Mouse (Mus musculus) forebrain, postnatal 0 days (tissue): ENCODE results near the gene Chd1. TPM values are rescaled to one million over a fixed set of nuclear protein-coding genes. Genes with fewer than 3 reads are reported as not detected.

Source experiments
- ATAC-seq: fragments of 200-750 bp; cut with Nextera tagmentation; 2 replicates; pipeline ENCODE4 v1.8.0; 2017; ENCODE audit warnings: mild to moderate bottlenecking, moderate library complexity
- DNase-seq: peaks from one replicate; pipeline ENCODE4 v3.0.0-alpha.2; 2015
- H3K27ac ChIP-seq: fragments of 300-500 bp; sonication (generic); 2 replicates; pipeline ENCODE4 v1.5.1; 2014; ENCODE audit warnings: low read depth, mild to moderate bottlenecking, antibody characterized with exemption, low read length, moderate library complexity, mixed read lengths
- H3K27me3 ChIP-seq: fragments of 300-500 bp; sonication (generic); 2 replicates; pipeline ENCODE4 v1.6.1; 2014; ENCODE audit warnings: mild to moderate bottlenecking, low read length, mixed read lengths; ENCODE audit not compliant: insufficient read depth
- H3K36me3 ChIP-seq: fragments of 300-500 bp; sonication (generic); 2 replicates; pipeline ENCODE4 v1.6.1; 2014; ENCODE audit warnings: mild to moderate bottlenecking, moderate library complexity; ENCODE audit not compliant: insufficient read depth
- H3K4me1 ChIP-seq: fragments of 300-500 bp; sonication (generic); 2 replicates; pipeline ENCODE4 v1.6.1; 2014; ENCODE audit warnings: antibody characterized with exemption; ENCODE audit not compliant: insufficient read depth
- H3K4me2 ChIP-seq: fragments of 300-500 bp; sonication (generic); 2 replicates; pipeline ENCODE4 v1.6.1; 2014; ENCODE audit warnings: low read depth, mild to moderate bottlenecking, moderate library complexity
- H3K4me3 ChIP-seq: fragments of 300-500 bp; sonication (generic); 2 replicates; pipeline ENCODE4 v1.5.1; 2014; ENCODE audit warnings: low read depth, low read length, mixed read lengths
- H3K9ac ChIP-seq: fragments of 300-500 bp; sonication (generic); 2 replicates; pipeline ENCODE4 v1.6.1; 2014; ENCODE audit warnings: mild to moderate bottlenecking
- H3K9me3 ChIP-seq: fragments of 300-500 bp; sonication (generic); 2 replicates; pipeline ENCODE4 v1.6.1; 2016; ENCODE audit warnings: low read length
- CTCF ChIP-seq: sonication (generic); IDR thresholded peaks from 2 replicates; pipeline ENCODE4 v1.5.1; 2016; ENCODE audit warnings: antibody characterized with exemption, control low read depth, low read depth
- WGBS: fragments of 180-500 bp; shearing (Covaris S2); extraction: QIAGEN DNeasy Blood & Tissue Kit; methylation state at CpG from one replicate; pipeline ENCODE4 v1.1.7; 2014; 5-methylcytosine and 5-hydroxymethylcytosine counted together
- polyA plus RNA-seq: library from polyadenylated mRNA; unstranded; fragments of >200 nt; fragmentation: Nextera tagmentation; extraction: Ambion mirVana; gene quantifications from 2 replicates; pipeline ENCODE4 v1.2.1, GENCODE M21; 2015
- total RNA-seq: library from RNA; depleted of rRNA; stranded (reverse); fragments of >200 nt; gene quantifications from 2 replicates; pipeline ENCODE4 v1.2.3, GENCODE M21; 2014

Gene Chd1
- total and polyA plus RNA-seq, 2 experiments from 2014 or later, result 14.2 to 20.5 TPM

DNA sequence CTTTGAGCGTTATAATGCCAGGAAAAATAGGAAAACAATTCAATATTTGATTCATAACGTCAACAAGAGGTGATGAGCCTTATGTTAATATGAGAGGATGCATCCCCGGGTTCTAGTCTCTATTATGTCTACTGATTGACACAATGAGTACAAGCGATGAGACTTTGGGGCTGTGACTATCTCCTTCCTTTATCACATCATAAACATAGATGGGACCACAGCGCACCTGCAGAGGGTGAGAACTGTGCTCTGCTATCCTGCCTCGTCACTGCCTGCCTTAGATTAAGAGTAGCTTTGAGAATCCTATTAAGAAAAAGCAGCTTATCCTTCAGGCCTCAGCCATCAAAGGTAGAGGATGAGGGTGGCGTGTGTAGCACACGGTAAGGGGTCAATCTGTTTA, 85.9 kb downstream of the Chd1 start:
- ATAC-seq, result no peak
- Histone ChIP-seq H3K27ac (no peak overlapping the region), H3K36me3 (no peaks in the 10 kb centered on the region), H3K27me3 (no peaks in the 10 kb centered on the region), H3K4me1 (no peaks in the 10 kb centered on the region), H3K9ac (no peak overlapping the region), H3K9me3 (no peaks in the 10 kb centered on the region), H3K4me3 (no peak overlapping the region), H3K4me2 (no peak overlapping the region)
- 87% methylated on average over 8 of the region's 8 CpGs for WGBS
- no peak for DNase-seq
- no peak for TF ChIP-seq CTCF

GRCm38 (mm10) chr17:15799195-15799793, 94.5 kb downstream of the Chd1 start:
- Histone ChIP-seq H3K9me3 (no peaks in the 10 kb centered on the region), H3K36me3 (peaks cover 11% of the 10 kb centered on the region; the same call in 1 of the 2 replicates), H3K27me3 (no peaks in the 10 kb centered on the region), H3K9ac (no peak overlapping the region), H3K27ac (no peak overlapping the region), H3K4me2 (no peak overlapping the region), H3K4me3 (no peak overlapping the region), H3K4me1 (no peaks in the 10 kb centered on the region)
- no peak for ATAC-seq
- no peak for TF ChIP-seq CTCF
- 74% methylated on average over 3 of the region's 3 CpGs for WGBS
- DNase-seq, result no peak

DNA sequence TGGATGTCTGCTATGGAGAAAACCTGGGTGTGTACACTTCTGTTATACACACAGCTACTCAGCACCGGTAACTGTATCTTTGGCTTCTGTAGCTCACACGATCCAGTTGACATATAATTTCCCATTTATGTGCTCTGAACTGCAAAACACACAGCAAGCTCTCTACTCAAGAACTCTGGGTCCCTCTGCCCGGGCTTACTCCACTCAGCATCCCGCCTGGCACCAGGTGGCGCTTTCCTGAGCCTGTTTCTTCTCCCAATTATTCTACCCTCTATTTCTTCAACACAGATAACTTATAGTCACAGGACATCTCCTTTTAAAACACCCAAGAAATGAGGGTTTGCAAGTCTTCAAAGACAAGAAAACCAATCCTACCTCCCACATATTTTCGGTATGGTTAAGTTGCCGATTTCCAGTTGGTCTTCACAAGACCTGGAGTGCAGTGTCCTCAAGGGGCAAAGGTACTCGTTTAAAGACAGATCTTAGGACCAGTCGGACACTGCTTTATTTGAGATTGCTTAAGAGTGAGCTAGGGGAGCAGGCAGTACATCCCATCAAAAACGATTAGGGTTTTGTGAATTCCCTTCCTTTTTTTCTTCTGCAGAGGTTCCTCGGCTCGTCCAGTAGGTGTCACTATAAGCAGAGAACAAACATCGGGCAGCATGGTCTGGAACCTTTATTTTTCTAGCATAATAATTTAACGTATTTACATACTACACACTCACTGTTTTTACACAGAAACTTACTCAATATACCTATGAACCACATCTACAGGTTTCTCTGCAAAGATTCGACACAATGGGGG, 99.4 kb downstream of the Chd1 start:
- H3K27me3 ChIP-seq, result no peaks in the 10 kb centered on the region
- 49% methylated on average over 15 of the region's 15 CpGs for WGBS
- ATAC-seq (peak; percentile 73), DNase-seq (peak; percentile 64)
- H3K4me2 ChIP-seq, result no peak overlapping the region
- H3K4me3 ChIP-seq, result no peak overlapping the region
- peak; percentile 76 for TF ChIP-seq CTCF
- no peak overlapping the region for H3K9ac ChIP-seq
- H3K27ac ChIP-seq, result no peak overlapping the region
- no peaks in the 10 kb centered on the region for H3K9me3 ChIP-seq
- H3K4me1 ChIP-seq, result no peaks in the 10 kb centered on the region; the same call in 1 of the 2 replicates
- peaks cover 24% of the 10 kb centered on the region for H3K36me3 ChIP-seq

- Histone ChIP-seq H3K9ac (no peak overlapping the region), H3K4me2 (no peak overlapping the region), H3K4me3 (no peak overlapping the region), H3K9me3 (no peaks in the 10 kb centered on the region), H3K27ac (no peak overlapping the region), H3K36me3 (peaks cover 22% of the 10 kb centered on the region), H3K27me3 (no peaks in the 10 kb centered on the region), H3K4me1 (no peaks in the 10 kb centered on the region; the same call in 1 of the 2 replicates)
- DNase-seq, result no peak
- TF ChIP-seq CTCF, result no peak
- no peak for ATAC-seq
- 90% methylated on average over 23 of the region's 23 CpGs for WGBS
These were observed 102.7 kb downstream of the Chd1 start for GRCm38 (mm10) chr17:15807295-15807984.

GRCm38 (mm10) chr17:15808015-15808414, 103.2 kb downstream of the Chd1 start:
- WGBS, result 42% methylated on average over 4 of the region's 4 CpGs
- DNase-seq (no peak), ATAC-seq (no peak)
- H3K4me2 ChIP-seq, result no peak overlapping the region
- no peaks in the 10 kb centered on the region for H3K9me3 ChIP-seq
- TF ChIP-seq CTCF, result no peak
- H3K9ac ChIP-seq, result no peak overlapping the region
- H3K36me3 ChIP-seq, result peaks cover 19% of the 10 kb centered on the region
- H3K4me1 ChIP-seq, result no peaks in the 10 kb centered on the region; the same call in 1 of the 2 replicates
- H3K27me3 ChIP-seq, result no peaks in the 10 kb centered on the region
- H3K4me3 ChIP-seq, result no peak overlapping the region
- no peak overlapping the region for H3K27ac ChIP-seq

DNA sequence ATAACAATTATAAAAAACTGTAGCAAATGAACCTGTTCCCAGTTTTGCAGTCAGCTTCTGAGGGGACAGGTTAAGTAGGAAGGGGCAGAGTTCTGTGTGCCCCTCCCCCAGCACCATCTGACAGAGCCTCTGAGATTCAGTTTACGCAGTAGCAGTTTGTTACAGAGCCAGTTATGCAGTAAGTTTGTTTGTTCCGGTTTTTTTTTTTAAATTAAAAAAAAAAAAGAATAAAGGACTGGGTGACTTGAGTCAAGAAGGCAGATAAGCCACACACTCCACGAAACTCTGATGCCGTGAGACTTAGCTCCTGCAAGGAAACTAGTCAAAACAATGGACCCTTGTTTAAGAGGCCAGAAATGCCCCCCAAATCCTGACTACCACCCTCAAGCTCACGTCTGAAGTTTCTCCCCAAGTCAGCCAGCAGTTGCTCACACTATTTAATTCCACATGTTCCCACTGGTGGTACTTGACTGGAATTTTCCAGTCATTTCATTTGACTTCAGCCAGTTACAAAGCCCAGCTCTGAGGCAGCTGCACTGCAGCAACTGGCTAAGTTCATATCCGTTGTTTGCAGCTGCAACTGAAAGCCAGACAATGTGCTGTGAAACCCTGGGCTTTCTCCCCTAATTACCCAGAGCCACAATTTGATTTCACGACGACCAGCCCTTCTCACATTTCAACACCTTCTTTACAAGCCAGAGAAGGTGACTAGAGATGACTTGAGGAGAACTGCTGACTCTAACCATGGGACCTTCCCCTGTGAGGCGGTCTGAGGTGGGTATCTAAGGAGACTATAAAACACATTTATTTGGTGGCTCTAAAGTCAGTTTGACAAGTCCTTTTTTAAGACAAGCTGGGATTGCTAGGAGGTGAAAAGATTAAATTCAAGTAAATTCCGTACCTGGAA, 104.0 kb downstream of the Chd1 start:
- DNase-seq (no peak), ATAC-seq (no peak)
- no peak for TF ChIP-seq CTCF
- Histone ChIP-seq H3K36me3 (peaks cover 14% of the 10 kb centered on the region), H3K4me2 (no peak overlapping the region), H3K9ac (no peak overlapping the region), H3K27ac (no peak overlapping the region), H3K4me3 (no peak overlapping the region), H3K4me1 (no peaks in the 10 kb centered on the region; the same call in 1 of the 2 replicates), H3K9me3 (no peaks in the 10 kb centered on the region), H3K27me3 (no peaks in the 10 kb centered on the region)
- 21% methylated on average over 10 of the region's 10 CpGs for whole genome bisulfite sequencing
